Mouse (Mus musculus): ENCODE results near the gene Btbd2. TPM values are rescaled to one million over a fixed set of nuclear protein-coding genes. Genes with fewer than 3 reads are reported as not detected.

The Btbd2 gene
- polyA plus RNA-seq, 1 experiment from 2014 or later = 76.8 TPM

DNA sequence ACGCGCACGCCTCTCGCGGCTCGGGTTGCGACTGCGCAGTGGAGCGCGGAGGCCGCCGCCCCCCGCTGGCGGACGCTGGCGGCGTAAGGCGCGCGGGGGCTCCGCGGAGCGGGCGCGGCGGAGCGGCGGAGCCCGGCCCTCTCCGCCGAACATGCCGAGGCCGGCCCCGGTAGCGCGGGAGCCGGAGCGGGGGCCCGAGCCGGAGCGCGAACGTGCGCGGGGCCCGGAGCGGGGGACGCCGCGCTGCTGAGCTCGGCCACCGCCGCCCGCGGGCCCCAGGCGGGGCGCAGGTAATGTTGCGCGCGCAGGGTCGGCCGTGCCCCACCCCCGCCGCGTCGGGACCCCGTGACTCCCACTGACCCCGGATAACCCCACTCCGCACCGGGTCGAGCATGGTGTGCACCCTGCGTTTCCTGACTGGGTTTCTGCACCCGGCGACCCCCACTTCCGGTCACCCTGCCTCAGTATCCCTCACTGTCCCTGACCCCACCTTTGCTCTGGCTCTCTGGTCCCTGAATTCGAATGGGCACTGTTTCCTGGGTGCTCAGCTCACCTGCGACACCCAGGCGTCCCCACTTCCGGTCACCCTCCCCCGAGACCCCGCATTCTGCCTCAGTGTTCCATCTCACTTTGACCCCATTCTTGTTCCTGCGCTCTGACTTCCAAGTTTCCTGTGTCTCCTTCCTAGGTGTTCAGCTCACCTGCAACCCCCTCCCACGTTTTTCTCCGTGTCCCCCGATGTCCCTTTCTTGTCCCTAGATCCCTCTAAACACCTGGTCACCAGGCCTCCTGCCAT is 34.0 kb downstream of the Btbd2 start, which contains the start of gene Csnk1g2:
Gene Csnk1g2, plus strand, starts transcription at position 178 of the 796 bp plus-strand sequence.
- Histone ChIP-seq H3K27me3 (no peaks in the 10 kb centered on the region), H3K4me2 (peak within 1 kb of the TSS; percentile 99), H3K9me3 (no peaks in the 10 kb centered on the region), H3K27ac (peak within 1 kb of the TSS; percentile 94), H3K4me1 (peaks cover 34% of the 10 kb centered on the region), H3K36me3 (0 out of 2 replicates have a peak, but pooled peaks cover 4% of the 10 kb centered on the region), H3K9ac (peak within 1 kb of the TSS; percentile 91), H3K4me3 (peak within 1 kb of the TSS; percentile 86)
- under 1% methylated on average over 85 of the region's 85 CpGs for WGBS
- peak; percentile 18; the same call in 1 of the 2 replicates for ATAC-seq (ENCODE audit: insufficient number of reproducible peaks, insufficient read depth, low FRiP score, low TSS enrichment, low read depth)

DNA sequence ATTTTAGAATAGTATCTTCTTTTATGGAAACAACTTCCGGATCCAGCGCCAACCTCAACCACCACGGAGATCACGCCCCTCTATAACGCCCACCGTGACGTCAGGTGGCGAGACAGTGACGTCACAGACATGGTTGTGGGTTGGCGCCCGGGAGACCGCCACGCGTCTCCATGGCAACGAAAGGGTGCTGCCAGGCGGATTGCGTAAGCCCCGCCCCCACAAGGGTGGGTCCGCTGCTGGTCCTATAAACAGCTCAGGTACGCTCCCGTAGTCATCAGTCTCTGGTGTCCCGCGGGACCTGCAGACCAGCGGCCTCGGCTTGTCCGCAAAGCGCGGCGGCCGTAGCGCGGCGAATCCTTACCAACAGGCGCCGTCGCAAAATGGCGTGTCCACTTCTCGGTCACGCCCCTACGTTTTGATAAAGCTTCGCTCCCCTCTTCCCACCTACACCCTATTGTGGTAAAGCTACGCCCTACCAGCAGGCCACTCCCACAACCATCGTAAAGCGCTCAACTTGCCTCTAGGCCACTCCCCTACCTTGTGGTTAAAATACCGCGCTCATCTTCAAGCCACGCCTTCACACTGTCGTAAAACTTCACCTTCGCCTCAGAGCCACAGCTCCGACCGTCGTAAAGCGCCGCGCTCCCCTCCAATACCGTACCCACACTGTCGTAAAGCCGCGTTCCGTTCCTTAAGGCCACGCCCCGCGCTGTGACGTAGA is 34.8 kb downstream of the Btbd2 start:
- Histone ChIP-seq H3K4me3 (peak overlapping the region; percentile 86), H3K36me3 (no peaks in the 10 kb centered on the region), H3K9me3 (no peaks in the 10 kb centered on the region), H3K27me3 (no peaks in the 10 kb centered on the region), H3K4me1 (peaks cover 30% of the 10 kb centered on the region), H3K4me2 (peak overlapping the region; percentile 99), H3K9ac (peak overlapping the region; percentile 91), H3K27ac (peak overlapping the region; percentile 94)
- peak; percentile 95 for ATAC-seq (ENCODE audit: insufficient number of reproducible peaks, insufficient read depth, low FRiP score, low TSS enrichment, low read depth)
- under 1% methylated on average over 64 of the region's 64 CpGs for WGBS

DNA sequence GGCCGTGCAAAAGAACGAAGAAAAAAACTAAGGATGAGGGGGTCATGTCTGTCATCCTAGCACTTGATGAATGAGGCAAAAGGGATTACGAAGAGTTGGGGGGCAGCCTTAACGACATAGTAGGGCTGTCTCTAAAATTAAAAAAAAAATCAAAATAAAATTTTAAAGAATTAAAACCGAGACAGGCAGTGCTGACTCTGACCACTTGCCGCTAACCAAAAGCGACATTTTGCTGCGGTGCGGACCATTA is 35.3 kb downstream of the Btbd2 start:
- 6% methylated on average over 9 of the region's 9 CpGs for WGBS
- Histone ChIP-seq H3K4me2 (peak overlapping the region; percentile 99), H3K4me1 (peaks cover 30% of the 10 kb centered on the region), H3K36me3 (peaks cover under 1% of the 10 kb centered on the region), H3K9me3 (no peaks in the 10 kb centered on the region), H3K9ac (peak overlapping the region; percentile 69), H3K4me3 (peak overlapping the region; percentile 86), H3K27ac (peak overlapping the region; percentile 94), H3K27me3 (no peaks in the 10 kb centered on the region)
- ATAC-seq (ENCODE audit: insufficient number of reproducible peaks, insufficient read depth, low FRiP score, low TSS enrichment, low read depth) = no peak

DNA sequence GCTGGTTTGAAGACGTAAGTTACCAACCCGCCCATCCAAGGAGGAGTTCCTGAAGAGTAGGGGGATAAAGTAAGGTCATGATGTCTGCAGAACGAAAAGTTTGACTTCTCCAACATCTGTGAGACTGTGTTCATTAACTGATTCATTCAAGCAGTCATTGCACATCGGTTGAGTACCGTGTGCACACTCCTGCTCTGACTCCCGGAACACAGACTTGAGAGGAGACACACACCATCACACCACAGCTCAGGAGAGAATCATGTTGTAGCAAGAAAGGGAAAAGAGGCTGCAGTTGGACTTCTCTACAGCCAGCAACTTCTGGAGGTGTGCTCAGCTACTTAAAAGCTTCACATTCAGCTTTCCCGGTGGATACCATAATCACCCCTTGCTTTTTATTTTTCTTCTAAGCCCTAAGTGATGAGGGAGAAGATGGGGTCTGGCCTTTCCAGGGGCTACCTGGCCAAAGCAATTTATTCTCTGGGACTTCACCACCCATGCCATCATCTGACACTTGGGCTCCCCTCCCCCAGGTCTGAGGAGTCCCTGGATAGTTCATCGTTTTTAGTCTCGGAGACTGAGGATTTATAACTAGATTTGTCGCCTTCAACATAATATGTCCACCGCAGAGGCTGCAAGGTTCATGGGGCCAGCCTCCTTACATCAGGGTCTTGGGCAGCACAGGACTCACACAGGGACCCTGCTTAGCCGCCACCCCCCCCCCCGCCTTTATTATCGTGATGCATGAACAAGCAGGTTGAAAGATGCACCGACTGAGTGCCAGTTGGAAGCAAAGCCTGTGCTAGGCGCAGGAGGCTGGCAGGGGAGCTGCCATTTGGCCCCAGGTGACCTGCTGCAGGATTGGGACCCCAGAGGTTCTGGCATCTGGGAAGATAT is 35.8 kb downstream of the Btbd2 start:
- Histone ChIP-seq H3K36me3 (peaks cover 6% of the 10 kb centered on the region), H3K4me1 (peaks cover 30% of the 10 kb centered on the region), H3K4me3 (peak overlapping the region; percentile 86), H3K9me3 (no peaks in the 10 kb centered on the region), H3K27me3 (no peaks in the 10 kb centered on the region), H3K27ac (peak overlapping the region; percentile 94), H3K4me2 (peak overlapping the region; percentile 99), H3K9ac (peak overlapping the region; percentile 69)
- WGBS = 56% methylated on average over 16 of the region's 16 CpGs
- ATAC-seq (ENCODE audit: insufficient number of reproducible peaks, insufficient read depth, low FRiP score, low TSS enrichment, low read depth) = no peak

DNA sequence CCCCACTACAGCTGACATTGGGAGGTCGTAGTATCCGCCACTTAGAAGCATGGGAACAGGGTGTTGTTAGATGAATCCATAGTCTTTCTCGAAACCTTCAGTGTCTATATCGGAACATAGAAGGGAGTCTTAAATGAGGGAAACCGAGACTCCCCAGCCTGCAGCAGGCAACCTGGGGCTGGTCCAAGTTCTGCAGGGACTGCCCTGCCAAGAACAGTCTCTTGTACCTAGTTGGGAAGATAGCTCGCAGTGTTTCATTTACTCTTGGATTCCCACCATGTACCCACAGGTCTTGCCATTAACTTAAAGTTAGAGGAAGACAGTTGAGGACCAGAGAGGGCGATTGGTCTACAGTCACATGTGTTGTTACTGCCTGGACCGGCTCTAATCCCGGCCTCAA is 36.5 kb downstream of the Btbd2 start:
- no peaks in the 10 kb centered on the region for H3K9me3 ChIP-seq
- ATAC-seq (ENCODE audit: insufficient number of reproducible peaks, insufficient read depth, low FRiP score, low TSS enrichment, low read depth) = no peak
- peaks cover 29% of the 10 kb centered on the region for H3K4me1 ChIP-seq
- H3K9ac ChIP-seq = no peak overlapping the region
- no peak overlapping the region for H3K4me2 ChIP-seq
- H3K4me3 ChIP-seq = no peak overlapping the region
- no peaks in the 10 kb centered on the region for H3K27me3 ChIP-seq
- H3K27ac ChIP-seq = no peak overlapping the region
- H3K36me3 ChIP-seq = peaks cover 13% of the 10 kb centered on the region
- WGBS = 84% methylated on average over 9 of the region's 9 CpGs

DNA sequence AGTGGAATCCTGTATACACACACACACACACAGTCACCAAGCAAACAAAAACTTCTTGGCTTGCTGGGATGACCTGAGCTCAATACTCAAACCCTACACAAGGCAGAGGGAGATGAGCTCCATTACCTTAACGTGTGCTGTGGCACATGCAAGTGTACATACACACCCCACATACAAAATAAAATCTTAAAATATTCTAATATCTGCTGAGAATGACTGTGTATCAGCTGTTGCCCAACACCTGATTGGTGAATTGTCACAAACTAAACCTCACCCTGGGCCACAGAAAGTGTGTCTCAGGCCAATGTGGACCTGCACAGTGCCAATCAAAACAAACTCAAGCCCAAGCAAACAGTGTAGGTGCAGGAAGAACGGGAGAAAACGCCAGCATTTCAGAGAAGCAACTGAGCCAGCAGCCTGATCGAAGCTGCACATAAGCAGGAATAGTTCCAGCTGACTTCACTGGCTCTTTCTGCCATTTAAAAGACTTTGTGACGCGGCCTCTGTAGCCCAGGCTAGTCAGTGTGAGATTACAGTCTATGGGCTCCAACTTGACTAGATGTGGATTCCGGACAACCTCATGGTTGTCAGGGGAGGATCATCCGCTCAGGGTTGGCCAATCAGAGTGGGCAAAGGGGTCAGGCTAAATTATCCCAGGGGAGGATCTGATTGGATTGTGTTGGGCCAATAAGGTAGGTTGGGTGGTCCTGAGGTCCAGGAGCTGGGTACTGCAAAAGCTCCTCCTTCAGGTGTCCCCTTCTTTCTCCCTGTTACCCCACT is 37.2 kb downstream of the Btbd2 start:
- H3K27me3 ChIP-seq = no peaks in the 10 kb centered on the region
- peaks cover 20% of the 10 kb centered on the region for H3K36me3 ChIP-seq
- H3K9ac ChIP-seq = no peak overlapping the region
- no peak overlapping the region for H3K4me3 ChIP-seq
- H3K4me1 ChIP-seq = peaks cover 22% of the 10 kb centered on the region
- no peak overlapping the region for H3K4me2 ChIP-seq
- WGBS = 33% methylated on average over 8 of the region's 8 CpGs
- no peak overlapping the region for H3K27ac ChIP-seq
- no peaks in the 10 kb centered on the region for H3K9me3 ChIP-seq
- no peak for ATAC-seq (ENCODE audit: insufficient number of reproducible peaks, insufficient read depth, low FRiP score, low TSS enrichment, low read depth)

DNA sequence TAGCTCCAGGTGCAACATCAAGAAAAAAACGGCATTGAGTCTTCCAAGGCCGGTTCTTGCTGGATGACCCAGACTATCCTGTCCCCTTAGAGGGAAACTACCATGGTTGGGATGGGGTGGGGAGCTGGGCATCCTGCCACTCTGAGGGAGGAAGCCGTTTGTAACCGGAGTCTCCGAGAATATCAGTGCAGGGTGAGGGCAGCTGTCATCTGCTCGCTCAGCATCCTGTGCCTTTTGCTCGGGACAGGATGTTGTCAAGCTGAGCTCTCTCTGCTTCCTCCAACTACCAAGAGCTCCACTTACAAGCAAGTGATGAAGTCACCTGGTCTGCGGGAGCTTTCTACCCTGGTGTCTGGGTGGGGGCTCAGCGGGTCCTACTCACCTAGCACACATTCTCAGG is 38.7 kb downstream of the Btbd2 start:
- no peak overlapping the region for H3K9ac ChIP-seq
- H3K27me3 ChIP-seq = no peaks in the 10 kb centered on the region
- no peak overlapping the region for H3K4me3 ChIP-seq
- peaks cover 34% of the 10 kb centered on the region for H3K36me3 ChIP-seq
- H3K4me1 ChIP-seq = peaks cover 7% of the 10 kb centered on the region
- ATAC-seq (ENCODE audit: insufficient number of reproducible peaks, insufficient read depth, low FRiP score, low TSS enrichment, low read depth) = no peak
- H3K4me2 ChIP-seq = no peak overlapping the region
- 71% methylated on average over 9 of the region's 9 CpGs for WGBS
- H3K9me3 ChIP-seq = no peaks in the 10 kb centered on the region
- no peak overlapping the region for H3K27ac ChIP-seq

DNA sequence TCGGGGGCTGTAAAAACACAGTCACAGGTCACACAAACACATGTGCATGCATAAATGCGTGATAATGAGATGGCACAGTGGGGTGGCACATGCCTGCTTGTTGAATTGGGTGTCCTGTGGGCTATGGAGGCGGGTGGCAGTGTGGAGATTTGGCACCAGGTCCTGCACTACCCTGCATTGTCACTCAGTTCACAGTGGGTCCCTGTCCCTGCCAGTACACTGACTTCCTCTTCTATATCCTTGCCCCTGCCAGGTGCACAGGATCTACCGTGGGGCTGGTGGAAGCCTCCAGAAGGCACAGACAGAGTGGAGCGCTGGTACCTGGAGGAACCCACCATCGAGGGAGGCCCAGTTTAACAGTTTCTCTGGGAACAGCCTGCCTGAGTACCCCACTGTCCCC is 42.5 kb downstream of the Btbd2 start:
- Histone ChIP-seq H3K36me3 (peaks cover 66% of the 10 kb centered on the region), H3K9ac (no peak overlapping the region), H3K9me3 (no peaks in the 10 kb centered on the region), H3K4me1 (no peaks in the 10 kb centered on the region), H3K4me3 (no peak overlapping the region), H3K4me2 (no peak overlapping the region), H3K27me3 (no peaks in the 10 kb centered on the region), H3K27ac (no peak overlapping the region)
- no peak for ATAC-seq (ENCODE audit: insufficient number of reproducible peaks, insufficient read depth, low FRiP score, low TSS enrichment, low read depth)
- 89% methylated on average over 6 of the region's 6 CpGs for WGBS

DNA sequence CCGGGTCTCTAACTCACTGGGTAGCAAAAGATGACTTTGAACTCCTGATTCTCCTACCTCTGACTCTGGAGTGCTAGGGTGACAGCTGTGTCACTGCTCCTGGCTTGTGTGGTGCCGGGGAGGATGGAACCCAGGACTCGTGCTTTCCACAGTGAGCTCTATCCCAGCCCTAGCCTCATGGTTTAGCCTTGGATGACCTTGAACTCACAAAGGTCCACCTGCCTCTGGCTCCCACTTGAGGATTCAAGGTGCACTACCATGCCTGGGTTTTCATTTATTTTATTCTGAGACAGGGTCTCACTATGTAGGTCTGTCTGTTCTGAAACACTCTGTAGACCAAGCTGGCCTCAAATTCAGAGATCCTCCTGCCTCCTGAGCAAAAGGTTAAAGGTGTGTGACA is 43.0 kb downstream of the Btbd2 start:
- Histone ChIP-seq H3K27ac (no peak overlapping the region), H3K4me2 (no peak overlapping the region), H3K36me3 (peaks cover 71% of the 10 kb centered on the region), H3K9me3 (no peaks in the 10 kb centered on the region), H3K4me1 (no peaks in the 10 kb centered on the region), H3K27me3 (no peaks in the 10 kb centered on the region), H3K4me3 (no peak overlapping the region), H3K9ac (no peak overlapping the region)
- no peak for ATAC-seq (ENCODE audit: insufficient number of reproducible peaks, insufficient read depth, low FRiP score, low TSS enrichment, low read depth)
- 87% methylated on average over 3 of the region's 3 CpGs for WGBS

DNA sequence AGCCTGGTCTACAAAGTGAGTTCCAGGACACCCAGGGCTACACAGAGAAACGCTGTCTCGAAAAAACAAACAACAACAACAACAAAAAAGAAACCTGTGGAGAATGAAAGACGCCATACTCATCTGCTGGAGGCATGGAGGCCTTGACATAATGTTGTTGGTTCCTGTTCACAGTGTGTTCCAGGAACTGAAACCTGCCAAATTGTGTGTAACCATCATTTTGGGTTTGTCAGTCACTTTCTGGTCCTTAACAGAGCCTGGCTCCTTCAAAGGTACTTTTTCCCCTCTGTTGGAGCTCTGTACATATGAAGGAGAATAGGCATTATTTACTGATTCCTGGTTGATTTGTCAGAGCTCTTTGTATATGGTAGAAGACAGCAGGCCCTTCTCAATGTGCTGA is 45.0 kb downstream of the Btbd2 start:
- ATAC-seq (ENCODE audit: insufficient number of reproducible peaks, insufficient read depth, low FRiP score, low TSS enrichment, low read depth) = no peak
- Histone ChIP-seq H3K27ac (no peak overlapping the region), H3K9me3 (no peaks in the 10 kb centered on the region), H3K9ac (no peak overlapping the region), H3K4me3 (no peak overlapping the region), H3K27me3 (no peaks in the 10 kb centered on the region), H3K36me3 (peaks cover 90% of the 10 kb centered on the region), H3K4me1 (no peaks in the 10 kb centered on the region), H3K4me2 (no peak overlapping the region)
- 89% methylated on average over 3 of the region's 3 CpGs for WGBS

DNA sequence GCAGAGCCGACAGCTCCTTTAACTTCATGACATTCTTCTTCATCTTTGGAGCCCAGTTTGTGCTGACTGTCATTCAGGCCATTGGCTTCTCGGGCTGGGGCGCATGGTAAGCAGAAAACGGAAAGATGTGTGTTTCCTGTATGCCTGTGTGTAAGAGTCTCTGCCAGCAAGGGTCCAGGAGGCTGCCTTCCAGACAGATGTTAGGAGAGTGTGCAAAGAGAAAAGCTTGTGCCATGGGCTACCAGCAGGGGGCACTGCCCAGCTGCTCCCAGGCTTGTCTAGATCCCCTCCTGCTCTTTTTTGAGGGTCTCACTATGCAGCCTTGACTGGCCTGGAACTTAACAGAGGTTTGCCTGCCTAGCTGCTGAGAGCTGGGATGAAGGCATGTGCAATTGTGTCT is 45.8 kb downstream of the Btbd2 start:
- Histone ChIP-seq H3K4me3 (no peak overlapping the region), H3K9ac (no peak overlapping the region), H3K4me1 (no peaks in the 10 kb centered on the region), H3K4me2 (no peak overlapping the region), H3K27ac (no peak overlapping the region), H3K36me3 (peaks cover 93% of the 10 kb centered on the region), H3K27me3 (no peaks in the 10 kb centered on the region), H3K9me3 (no peaks in the 10 kb centered on the region)
- ATAC-seq (ENCODE audit: insufficient number of reproducible peaks, insufficient read depth, low FRiP score, low TSS enrichment, low read depth) = no peak
- 61% methylated on average over 4 of the region's 4 CpGs for WGBS
